Mouse (Mus musculus) thymus, adult 2 months (tissue): ENCODE results near the gene Pfas.

ENCODE experiments used
- CTCF ChIP-seq: fragments of 200-500 bp; IDR thresholded peaks from 2 replicates; pipeline ENCODE4 v1.5.1; 2012; ENCODE audit warnings: mild to moderate bottlenecking, control low read depth, low read length, moderate library complexity, borderline replicate concordance; ENCODE audit not compliant: control insufficient read depth, poor library complexity, insufficient read depth; ENCODE audit errors: extremely low read depth
- POLR2A ChIP-seq: fragments of 200-500 bp; IDR thresholded peaks from 2 replicates; pipeline ENCODE4 v1.6.1; 2012; ENCODE audit warnings: mild to moderate bottlenecking, low read length, control low read depth, moderate library complexity; ENCODE audit not compliant: control insufficient read depth, poor library complexity, insufficient read depth; ENCODE audit errors: extremely low read depth

GRCm38 (mm10) chr11:69005193-69005592 is 3.1 kb downstream of the Pfas start:
- TF ChIP-seq POLR2A, result no peak
- TF ChIP-seq CTCF, result no peak
